Mouse (Mus musculus) forebrain, embryonic 11.5 days (tissue): ENCODE results near the gene Wipi1. TPM values are rescaled to one million over a fixed set of nuclear protein-coding genes. Genes with fewer than 3 reads are reported as not detected.

Experiments
- ATAC-seq: fragments of 200-750 bp; cut with Nextera tagmentation; replicated peaks from 2 replicates; pipeline ENCODE4 v1.8.0; 2017; ENCODE audit warnings: moderate TSS enrichment; ENCODE audit not compliant: low FRiP score
- DNase-seq: peaks from one replicate; pipeline ENCODE4 v3.0.0-alpha.2; 2017; ENCODE audit warnings: low spot score
- H3K27ac ChIP-seq: fragments of 300-500 bp; sonication (generic); 2 replicates; pipeline ENCODE4 v1.5.1; 2014; ENCODE audit warnings: low read depth, low read length
- H3K27me3 ChIP-seq: fragments of 300-500 bp; sonication (generic); 2 replicates; pipeline ENCODE4 v1.6.1; 2014; ENCODE audit warnings: mild to moderate bottlenecking, low read length, mixed read lengths; ENCODE audit not compliant: control insufficient read depth, insufficient read depth
- H3K36me3 ChIP-seq: fragments of 300-500 bp; sonication (generic); 2 replicates; pipeline ENCODE4 v1.6.1; 2014; ENCODE audit warnings: mild to moderate bottlenecking, low read length, moderate library complexity, mixed read lengths; ENCODE audit not compliant: control insufficient read depth, insufficient read depth
- H3K4me1 ChIP-seq: fragments of 300-500 bp; sonication (generic); replicated peaks from 2 replicates; pipeline ENCODE4 v1.6.1; 2014; ENCODE audit warnings: low read length, mixed read lengths; ENCODE audit not compliant: control insufficient read depth, insufficient read depth
- H3K4me2 ChIP-seq: fragments of 300-500 bp; sonication (generic); 2 replicates; pipeline ENCODE4 v1.6.1; 2014; ENCODE audit warnings: low read depth, mild to moderate bottlenecking, low read length, moderate library complexity, mixed read lengths; ENCODE audit not compliant: severe bottlenecking
- H3K4me3 ChIP-seq: fragments of 300-500 bp; sonication (generic); 2 replicates; pipeline ENCODE4 v1.5.1; 2014; ENCODE audit warnings: low read depth, low read length
- H3K9ac ChIP-seq: fragments of 300-500 bp; sonication (generic); 2 replicates; pipeline ENCODE4 v1.6.1; 2014; ENCODE audit warnings: low read length
- H3K9me3 ChIP-seq: fragments of 300-500 bp; sonication (generic); 2 replicates; pipeline ENCODE4 v1.6.1; 2016; ENCODE audit warnings: low read length, mixed read lengths; ENCODE audit not compliant: control insufficient read depth
- WGBS: fragments of 180-500 bp; shearing (Covaris S2); extraction: QIAGEN DNeasy Blood & Tissue Kit; methylation state at CpG from one replicate; pipeline ENCODE4 v1.1.7; 2014; 5-methylcytosine and 5-hydroxymethylcytosine counted together
- polyA plus RNA-seq: library from polyadenylated mRNA; unstranded; fragments of >200 nt; fragmentation: Nextera tagmentation; extraction: Ambion mirVana; gene quantifications from 2 replicates; pipeline ENCODE4 v1.2.1, GENCODE M21; 2014

The Wipi1 gene
- polyA plus RNA-seq, 1 experiment from 2014 or later = 14.7 TPM

GRCm38 (mm10) chr11:109561445-109561844 is 50.3 kb downstream of the Wipi1 start:
- ATAC-seq = no peak
- Histone ChIP-seq H3K27ac (no peak overlapping the region), H3K4me3 (no peak overlapping the region), H3K9ac (no peak overlapping the region), H3K36me3 (no peaks in the 10 kb centered on the region), H3K4me1 (no peaks in the 10 kb centered on the region), H3K4me2 (no peak overlapping the region), H3K27me3 (no peaks in the 10 kb centered on the region), H3K9me3 (no peaks in the 10 kb centered on the region)
- DNase-seq = no peak
- 78% methylated on average over 3 of the region's 3 CpGs for WGBS

DNA sequence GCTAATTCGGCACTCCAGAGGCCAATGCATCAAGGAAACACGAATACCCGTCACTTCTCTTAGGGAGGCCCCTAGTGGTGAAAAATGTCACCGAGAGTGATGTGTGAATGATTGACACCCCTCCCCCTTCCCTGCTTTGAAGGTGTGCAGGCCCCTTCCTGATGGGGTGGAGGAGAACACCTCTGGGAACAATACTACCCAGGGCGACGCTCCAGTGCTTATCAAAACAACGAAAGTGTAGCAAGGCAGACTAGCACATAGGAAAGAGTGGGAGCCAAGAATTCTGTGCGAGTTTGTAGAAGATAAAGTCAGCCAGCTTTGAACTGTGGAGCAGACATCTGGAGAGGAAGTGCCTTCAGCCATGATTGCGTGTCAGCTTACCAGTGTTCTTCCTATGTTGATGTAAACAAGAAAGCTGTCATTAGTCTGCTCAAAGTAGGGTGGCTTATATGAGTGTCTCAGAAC is 50.9 kb downstream of the Wipi1 start:
- no peak for DNase-seq

DNA sequence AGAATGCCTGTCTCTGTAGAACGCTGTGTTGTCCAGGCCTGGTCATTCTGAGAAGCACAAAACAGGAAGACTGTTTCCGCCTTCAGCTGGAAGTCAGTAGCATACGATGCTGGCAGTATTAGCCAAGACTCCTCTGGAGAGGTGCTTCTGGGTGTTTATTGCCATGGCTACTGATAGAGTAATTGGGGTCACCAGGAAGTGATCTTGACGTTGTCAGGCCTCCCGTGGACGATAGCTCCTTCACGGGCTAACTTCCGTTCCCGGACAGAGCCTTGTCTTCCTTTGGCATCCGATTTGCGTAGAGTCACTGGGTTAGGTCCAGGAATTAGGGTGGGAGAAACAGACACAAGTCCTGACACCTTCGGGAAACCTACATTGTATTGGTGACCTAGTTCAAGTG is 52.5 kb downstream of the Wipi1 start:
- whole genome bisulfite sequencing = 94% methylated on average over 12 of the region's 12 CpGs
- no peak overlapping the region for H3K4me3 ChIP-seq

More for the DNA sequence above, 50.9 kb downstream of the Wipi1 start:
- H3K27me3 ChIP-seq = no peaks in the 10 kb centered on the region
- H3K36me3 ChIP-seq = no peaks in the 10 kb centered on the region
- H3K4me3 ChIP-seq = no peak overlapping the region
- no peak for ATAC-seq
- no peaks in the 10 kb centered on the region for H3K9me3 ChIP-seq
- no peak overlapping the region for H3K27ac ChIP-seq
- no peaks in the 10 kb centered on the region for H3K4me1 ChIP-seq
- WGBS = 44% methylated on average over 9 of the region's 9 CpGs
- H3K4me2 ChIP-seq = no peak overlapping the region
- no peak overlapping the region for H3K9ac ChIP-seq

GRCm38 (mm10) chr11:109557419-109557818 is 54.3 kb downstream of the Wipi1 start:
- H3K4me3 ChIP-seq = no peak overlapping the region
- no peak overlapping the region for H3K4me2 ChIP-seq
- no peaks in the 10 kb centered on the region for H3K4me1 ChIP-seq
- no peak overlapping the region for H3K27ac ChIP-seq
- WGBS = 85% methylated on average over 11 of the region's 11 CpGs
- ATAC-seq (no peak), DNase-seq (no peak)
- no peaks in the 10 kb centered on the region for H3K9me3 ChIP-seq
- no peaks in the 10 kb centered on the region for H3K27me3 ChIP-seq
- H3K9ac ChIP-seq = no peak overlapping the region
- no peaks in the 10 kb centered on the region for H3K36me3 ChIP-seq

More for the DNA sequence above, 52.5 kb downstream of the Wipi1 start:
- no peak overlapping the region for H3K27ac ChIP-seq
- no peak for ATAC-seq
- no peak overlapping the region for H3K9ac ChIP-seq
- H3K4me1 ChIP-seq = no peaks in the 10 kb centered on the region
- no peaks in the 10 kb centered on the region for H3K9me3 ChIP-seq
- DNase-seq = no peak
- no peak overlapping the region for H3K4me2 ChIP-seq
- H3K27me3 ChIP-seq = no peaks in the 10 kb centered on the region
- no peaks in the 10 kb centered on the region for H3K36me3 ChIP-seq

GRCm38 (mm10) chr11:109556130-109556529 is 55.6 kb downstream of the Wipi1 start:
- ATAC-seq = no peak
- H3K27ac ChIP-seq = no peak overlapping the region
- WGBS = 89% methylated on average over 6 of the region's 6 CpGs

DNA sequence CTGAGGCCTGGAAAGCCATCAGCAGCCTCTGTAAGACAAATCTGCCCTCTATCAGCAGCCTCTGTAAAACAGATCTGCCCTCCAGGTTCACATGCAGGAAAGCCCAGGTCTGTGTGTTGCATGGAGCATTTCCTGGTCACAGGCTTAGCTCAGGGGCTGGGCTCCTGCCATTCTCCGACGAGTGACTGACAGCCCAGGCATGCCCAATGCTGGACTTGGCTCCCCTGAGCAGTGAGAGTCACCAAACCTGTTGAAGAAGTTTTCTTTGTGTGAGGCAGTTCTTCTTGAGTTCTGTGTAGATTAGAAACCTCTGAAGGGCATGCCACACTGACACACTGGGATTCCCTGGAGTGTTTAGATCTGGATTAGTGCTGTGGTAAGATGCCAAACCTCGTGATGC is 57.3 kb downstream of the Wipi1 start:
- Histone ChIP-seq H3K4me2 (no peak overlapping the region), H3K9ac (no peak overlapping the region), H3K36me3 (no peaks in the 10 kb centered on the region), H3K27ac (no peak overlapping the region), H3K4me3 (no peak overlapping the region), H3K27me3 (no peaks in the 10 kb centered on the region), H3K4me1 (no peaks in the 10 kb centered on the region), H3K9me3 (no peaks in the 10 kb centered on the region)
- ATAC-seq = no peak
- DNase-seq = no peak
- 54% methylated on average over 3 of the region's 3 CpGs for WGBS

More at GRCm38 (mm10) chr11:109556130-109556529, 55.6 kb downstream of the Wipi1 start:
- Histone ChIP-seq H3K36me3 (no peaks in the 10 kb centered on the region), H3K4me1 (no peaks in the 10 kb centered on the region), H3K4me3 (no peak overlapping the region), H3K4me2 (no peak overlapping the region), H3K9me3 (no peaks in the 10 kb centered on the region), H3K27me3 (no peaks in the 10 kb centered on the region), H3K9ac (no peak overlapping the region)
- no peak for DNase-seq

DNA sequence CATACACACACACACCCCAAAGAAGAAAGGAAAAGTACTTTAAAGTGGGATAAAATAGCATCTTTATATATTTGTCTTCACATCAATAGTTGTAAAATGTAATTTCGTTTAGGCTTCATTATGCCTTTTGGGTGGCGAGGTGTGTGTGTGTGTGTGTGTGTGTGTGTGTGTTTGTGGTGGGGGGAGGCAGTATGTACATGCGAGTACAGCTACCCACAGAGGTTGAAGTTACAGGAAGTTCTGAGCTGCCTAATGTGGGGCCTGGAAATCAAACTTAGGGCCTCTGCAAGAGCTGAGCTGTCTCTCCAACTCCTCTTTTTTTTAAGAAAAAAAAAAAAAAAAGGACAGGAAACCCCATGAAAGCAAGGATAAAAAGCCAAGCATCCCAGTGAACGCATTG is 57.8 kb downstream of the Wipi1 start:
- H3K27me3 ChIP-seq = no peaks in the 10 kb centered on the region
- H3K4me3 ChIP-seq = no peak overlapping the region
- 78% methylated on average over 4 of the region's 4 CpGs for WGBS
- H3K4me1 ChIP-seq = no peaks in the 10 kb centered on the region
- no peak overlapping the region for H3K9ac ChIP-seq
- no peaks in the 10 kb centered on the region for H3K9me3 ChIP-seq
- no peaks in the 10 kb centered on the region for H3K36me3 ChIP-seq
- no peak overlapping the region for H3K27ac ChIP-seq
- ATAC-seq (no peak), DNase-seq (no peak)
- H3K4me2 ChIP-seq = no peak overlapping the region

GRCm38 (mm10) chr11:109549599-109550290 is 62.0 kb downstream of the Wipi1 start:
- H3K36me3 ChIP-seq = no peaks in the 10 kb centered on the region
- H3K9me3 ChIP-seq = no peaks in the 10 kb centered on the region
- H3K27ac ChIP-seq = no peak overlapping the region
- no peaks in the 10 kb centered on the region for H3K4me1 ChIP-seq
- no peak overlapping the region for H3K4me2 ChIP-seq
- H3K9ac ChIP-seq = no peak overlapping the region
- H3K4me3 ChIP-seq = no peak overlapping the region
- ATAC-seq = no peak
- WGBS = 80% methylated on average over 5 of the region's 5 CpGs
- H3K27me3 ChIP-seq = no peaks in the 10 kb centered on the region
- no peak for DNase-seq

DNA sequence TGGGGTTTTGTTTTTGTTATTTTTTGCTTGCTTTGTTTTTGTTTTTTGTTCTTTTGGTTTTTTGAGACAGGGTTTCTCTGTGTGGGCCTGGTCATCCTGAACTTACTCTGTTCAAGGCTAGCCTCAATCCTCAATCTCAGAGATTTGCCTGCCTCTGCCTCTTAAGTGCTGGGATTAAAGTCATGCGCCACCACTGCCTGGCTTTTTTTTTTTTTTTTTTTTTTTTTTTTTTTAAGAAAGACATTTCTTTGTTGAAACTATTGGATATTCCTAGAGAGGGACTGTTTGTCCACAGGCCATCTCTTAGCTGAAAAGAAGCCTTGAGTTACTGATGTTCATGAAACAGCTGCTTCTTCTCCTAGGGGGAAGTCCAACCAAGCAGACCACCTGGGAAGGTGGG is 64.1 kb downstream of the Wipi1 start:
- ATAC-seq = no peak
- Histone ChIP-seq H3K4me2 (no peak overlapping the region), H3K27ac (no peak overlapping the region), H3K27me3 (no peaks in the 10 kb centered on the region), H3K4me1 (no peaks in the 10 kb centered on the region), H3K9ac (no peak overlapping the region), H3K36me3 (no peaks in the 10 kb centered on the region), H3K9me3 (no peaks in the 10 kb centered on the region), H3K4me3 (no peak overlapping the region)
- no peak for DNase-seq
- 95% methylated on average over 1 of the region's 1 CpGs for WGBS
